Comparison of ENCODE assay signal across 15 mouse cellular contexts in the genomic region with DNA sequence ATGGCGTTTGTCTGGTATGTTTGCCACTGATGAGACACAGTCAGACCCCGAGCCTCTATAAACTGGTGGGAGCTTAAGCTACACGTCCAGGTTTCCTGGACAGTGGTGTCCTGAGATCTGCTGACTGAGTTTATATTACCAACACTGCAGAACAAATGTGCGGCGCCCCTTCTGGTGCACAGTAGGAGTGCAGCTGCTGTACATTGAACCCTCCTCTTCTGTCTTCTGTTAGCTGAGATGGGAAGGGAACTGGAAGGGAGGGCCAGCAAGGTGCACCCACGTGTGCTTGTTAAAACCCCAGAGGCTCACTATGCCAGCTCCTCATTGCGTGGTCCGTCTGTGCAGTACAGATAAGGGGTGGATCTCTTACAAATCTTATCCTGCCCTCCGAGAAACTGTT.
DNase-seq lines count a peak whose midpoint lies in the region; ATAC-seq and TF ChIP-seq lines count a peak whose summit lies in the region.
"Had no signal": no experiment of that assay in that cellular context is flagged by ENCODE, and none has a peak within 500 bp of the region (broad histone marks: within the 10 kb centered on the region; RNA-seq: fewer than 3 reads in every experiment).

No protein-coding gene starts in this region.

- no peak overlapping the region for H3K9ac ChIP-seq in ES-E14 (ENCODE audit: insufficient read depth, low read depth, low read length, poor library complexity, severe bottlenecking)

- in situ Hi-C loops in ES-E14 (cut with MboI; ENCODE audit: low sequenced_read_pairs in 2 of 2, unreplicated experiment in 2 of 2): no loop called here

- H3K4me3 ChIP-seq in left cerebral cortex, adult 2 months: no peak overlapping the region
- no peak overlapping the region for H3K4me3 ChIP-seq in ES-E14 (ENCODE audit: insufficient read depth in 1 of 2, low read depth in 1 of 2, low read length in 2 of 2, poor library complexity in 1 of 2, severe bottlenecking in 1 of 2)
- H3K4me3 ChIP-seq: embryonic facial prominence, embryonic 10.5 days had no signal

- peaks cover 0 to 3% of the 10 kb centered on the region in 2 experiments; a peak in 1 of 4 replicates for H3K4me1 ChIP-seq in ES-E14 (ENCODE audit: control insufficient read depth in 2 of 2, insufficient read depth in 2 of 2, low read length in 2 of 2, poor library complexity in 1 of 2)

- intact Hi-C loops in left cerebral cortex, adult 2 months (cut with DNase I): no loop called here
- intact Hi-C loops in left cerebral cortex, postnatal 25 days (cut with DNase I): no loop called here

- H3K27ac ChIP-seq in left cerebral cortex, adult 2 months: no peak overlapping the region
- H3K27ac ChIP-seq in ES-E14 (ENCODE audit: insufficient read depth, low read depth, low read length, poor library complexity, severe bottlenecking): no peak overlapping the region
- H3K27ac ChIP-seq: embryonic facial prominence, embryonic 10.5 days had no signal

- no peaks in the 10 kb centered on the region for H3K9me3 ChIP-seq in ES-E14 (ENCODE audit: control insufficient read depth, insufficient read depth, low read depth, low read length)
- H3K9me3 ChIP-seq: embryonic facial prominence, embryonic 10.5 days had no signal

- peak; percentile 75 for ATAC-seq in megakaryocyte progenitor cell, adult 5-6 weeks (replicated peaks; ENCODE audit: poor library complexity)

- peaks cover 5% of the 10 kb centered on the region; the same call in 1 of the 2 replicates for H3K36me3 ChIP-seq in ES-E14 (ENCODE audit: control insufficient read depth, insufficient read depth, low read length, poor library complexity, severe bottlenecking)

- TF ChIP-seq CTCF in left cerebral cortex, adult 2 months (IDR thresholded peaks at IDR 0.05): peak; percentile 19

- DNase-seq in embryo, embryonic 10.5 days (ENCODE audit: low spot score): peak; percentile 55
- DNase-seq in embryo, embryonic 11 days: no peak
- no peak for DNase-seq in left cerebral cortex, adult 2 months (ENCODE audit: extremely low spot score in 1 of 2, low spot score in 2 of 2)
- DNase-seq in left cerebral cortex, postnatal 25 days (ENCODE audit: low spot score in 2 of 2): no peak
- peak; percentile 39 for DNase-seq in ES-E14 (ENCODE audit: low read depth, low spot score)
- no peak for DNase-seq in heart, adult 11 months
- no peak for DNase-seq in c-Kit-positive CD71-positive TER-119-positive erythroid progenitor cells, embryonic 14.5 days (ENCODE audit: low spot score)
- DNase-seq: adrenal gland, postnatal 14 days; B cell, adult 2 months; cerebellum, adult 11-12 months; heart, postnatal 4 days; kidney, adult 11 months; thymus, adult 18-20 months had no signal

TF ChIP-seq in ES-E14, 5 proteins besides CTCF, POLR2A, EP300 and RAD21:
- TF ChIP-seq ZNF384 (IDR thresholded peaks at IDR 0.05; ENCODE audit: low read depth, low read length) (no peak), MAFK (IDR thresholded peaks at IDR 0.05; ENCODE audit: insufficient read depth, low read depth, low read length) (peak; percentile 74)

Comparison
In these comparisons a context has a peak if more than half of its experiments do, and no peak if none do; other contexts are left out.
1. DNase-seq: peak in embryo, embryonic 10.5 days (single experiment) and ES-E14 (single experiment); none in embryo, embryonic 11 days (single experiment), left cerebral cortex, adult 2 months (0 of 2), left cerebral cortex, postnatal 25 days (0 of 2), heart, adult 11 months (single experiment) and c-Kit-positive CD71-positive TER-119-positive erythroid progenitor cells, embryonic 14.5 days (single experiment).